In the genomic region with DNA sequence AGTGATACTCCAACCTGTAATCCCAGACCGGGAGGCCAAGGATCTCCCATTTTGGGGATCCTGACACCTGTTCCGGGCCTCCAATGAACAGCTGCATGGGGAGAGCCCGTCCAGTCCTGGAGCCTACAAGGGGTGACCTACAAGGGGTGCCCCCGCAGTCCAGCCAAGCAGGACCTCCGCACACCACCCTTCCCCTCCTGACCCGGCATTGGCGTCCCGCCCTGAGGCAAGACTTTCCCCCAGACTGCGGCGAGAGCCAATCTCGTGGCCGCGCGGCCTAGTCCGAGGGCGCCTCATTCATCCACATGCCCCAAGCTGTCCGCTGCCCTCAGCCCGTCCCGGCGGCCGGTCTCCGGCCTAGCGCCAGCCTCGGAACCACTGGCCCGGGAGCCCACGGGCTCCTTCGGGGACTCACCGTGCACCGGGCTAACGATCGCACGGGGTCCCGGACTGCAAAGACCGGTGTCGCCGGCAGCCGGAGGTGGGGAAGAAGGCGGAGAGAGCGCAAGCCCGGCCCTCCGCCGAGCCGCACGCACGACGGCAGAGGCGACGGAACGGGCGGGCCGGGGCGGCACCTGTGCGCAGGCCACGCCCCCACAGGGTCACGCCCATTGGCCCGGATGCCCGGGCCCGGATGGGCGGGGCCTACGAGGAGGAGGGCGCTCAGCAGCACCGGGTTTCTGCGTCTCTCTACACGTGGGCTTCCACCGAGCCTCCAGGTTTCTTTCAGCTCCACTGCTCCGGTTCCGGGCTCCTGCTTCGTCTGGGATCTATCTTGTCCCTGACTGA, we compare ENCODE assay signal across 1 mouse cellular context.
TF ChIP-seq lines count a peak whose summit lies in the region.

No protein-coding gene starts in this region.

TF ChIP-seq in MEL, 35 proteins besides CTCF, POLR2A, EP300 and RAD21 (continued from another document):
- TF ChIP-seq USF1 (IDR thresholded peaks at IDR 0.05; ENCODE audit: low read depth, low read length) (peak; percentile 17; the same call in 1 of the 2 replicates), MXI1 (IDR thresholded peaks at IDR 0.05; ENCODE audit: low read depth, low read length) (peak; percentile 97)
